Mouse (Mus musculus): Measurements from ENCODE around the gene Kcnip4. TPM values are rescaled to one million over a fixed set of nuclear protein-coding genes. Genes with fewer than 3 reads are reported as not detected.
A peak's percentile ranks its signal among the peaks of the same experiment; 100 is the strongest.

The Kcnip4 gene
- total and polyA plus RNA-seq, 2 experiments from 2014 or later, result 14.3 to 18.6 TPM

- no peak for TF ChIP-seq CTCF (IDR thresholded peaks at IDR 0.05; ENCODE audit: low read depth)
- DNase-seq, result peak; percentile 37
- no peak overlapping the region for H3K27ac ChIP-seq (ENCODE audit: low read depth, low read length)
- no peaks in the 10 kb centered on the region for H3K36me3 ChIP-seq (ENCODE audit: insufficient read depth)
- 38% methylated on average over 2 of the region's 2 CpGs for WGBS
- no peak overlapping the region for H3K4me2 ChIP-seq (ENCODE audit: low read depth)
- no peak overlapping the region for H3K9ac ChIP-seq
- no peaks in the 10 kb centered on the region for H3K27me3 ChIP-seq (ENCODE audit: insufficient read depth, low read length)
- no peaks in the 10 kb centered on the region for H3K4me1 ChIP-seq (ENCODE audit: insufficient read depth)
- no peak overlapping the region for H3K4me3 ChIP-seq (ENCODE audit: low read depth, low read length)
- peak; percentile 59; the same call in 1 of the 2 replicates for ATAC-seq
- no peaks in the 10 kb centered on the region for H3K9me3 ChIP-seq (ENCODE audit: low read length)
These were observed 187.5 kb downstream of the Kcnip4 start for GRCm38 (mm10) chr5:49337164-49337563.

- no peaks in the 10 kb centered on the region for H3K36me3 ChIP-seq (ENCODE audit: insufficient read depth)
- no peak for ATAC-seq
- no peaks in the 10 kb centered on the region for H3K27me3 ChIP-seq (ENCODE audit: insufficient read depth, low read length)
- 84% methylated on average over 2 of the region's 2 CpGs for WGBS
- H3K27ac ChIP-seq (ENCODE audit: low read depth, low read length), result no peak overlapping the region
- DNase-seq, result no peak
- H3K4me1 ChIP-seq (ENCODE audit: insufficient read depth), result no peaks in the 10 kb centered on the region
- H3K9ac ChIP-seq, result no peak overlapping the region
- no peak overlapping the region for H3K4me3 ChIP-seq (ENCODE audit: low read depth, low read length)
- TF ChIP-seq CTCF (IDR thresholded peaks at IDR 0.05; ENCODE audit: low read depth), result no peak
- H3K4me2 ChIP-seq (ENCODE audit: low read depth), result no peak overlapping the region
- no peaks in the 10 kb centered on the region for H3K9me3 ChIP-seq (ENCODE audit: low read length)
These were observed 191.6 kb downstream of the Kcnip4 start for GRCm38 (mm10) chr5:49333063-49333462.

- Histone ChIP-seq H3K27ac (ENCODE audit: low read depth, low read length) (no peak overlapping the region), H3K4me2 (ENCODE audit: low read depth) (no peak overlapping the region), H3K4me3 (ENCODE audit: low read depth, low read length) (no peak overlapping the region), H3K4me1 (ENCODE audit: insufficient read depth) (no peaks in the 10 kb centered on the region), H3K9me3 (ENCODE audit: low read length) (no peaks in the 10 kb centered on the region), H3K36me3 (ENCODE audit: insufficient read depth) (no peaks in the 10 kb centered on the region), H3K9ac (no peak overlapping the region), H3K27me3 (ENCODE audit: insufficient read depth, low read length) (no peaks in the 10 kb centered on the region)
- no peak for TF ChIP-seq CTCF (IDR thresholded peaks at IDR 0.05; ENCODE audit: low read depth)
- WGBS, result 94% methylated on average over 1 of the region's 1 CpGs
- ATAC-seq (no peak), DNase-seq (no peak)
These were observed 195.7 kb downstream of the Kcnip4 start for GRCm38 (mm10) chr5:49329023-49329422.

- H3K9me3 ChIP-seq (ENCODE audit: low read length), result no peaks in the 10 kb centered on the region
- H3K9ac ChIP-seq, result no peak overlapping the region
- no peak for DNase-seq
- no peaks in the 10 kb centered on the region for H3K4me1 ChIP-seq (ENCODE audit: insufficient read depth)
- H3K4me2 ChIP-seq (ENCODE audit: low read depth), result no peak overlapping the region
- H3K27me3 ChIP-seq (ENCODE audit: insufficient read depth, low read length), result no peaks in the 10 kb centered on the region
- no peak for ATAC-seq
- H3K4me3 ChIP-seq (ENCODE audit: low read depth, low read length), result no peak overlapping the region
- no peak overlapping the region for H3K27ac ChIP-seq (ENCODE audit: low read depth, low read length)
- no peaks in the 10 kb centered on the region for H3K36me3 ChIP-seq (ENCODE audit: insufficient read depth)
- no peak for TF ChIP-seq CTCF (IDR thresholded peaks at IDR 0.05; ENCODE audit: low read depth)
These were observed 206.0 kb downstream of the Kcnip4 start for GRCm38 (mm10) chr5:49318661-49319060.

GRCm38 (mm10) chr5:49317869-49318268 is 206.8 kb downstream of the Kcnip4 start:
- Histone ChIP-seq H3K27me3 (ENCODE audit: insufficient read depth, low read length) (no peaks in the 10 kb centered on the region), H3K4me1 (ENCODE audit: insufficient read depth) (no peaks in the 10 kb centered on the region), H3K9ac (no peak overlapping the region), H3K36me3 (ENCODE audit: insufficient read depth) (no peaks in the 10 kb centered on the region), H3K4me3 (ENCODE audit: low read depth, low read length) (no peak overlapping the region), H3K4me2 (ENCODE audit: low read depth) (no peak overlapping the region), H3K9me3 (ENCODE audit: low read length) (no peaks in the 10 kb centered on the region), H3K27ac (ENCODE audit: low read depth, low read length) (no peak overlapping the region)
- 79% methylated on average over 2 of the region's 2 CpGs for WGBS
- DNase-seq (no peak), ATAC-seq (no peak)
- TF ChIP-seq CTCF (IDR thresholded peaks at IDR 0.05; ENCODE audit: low read depth), result no peak

GRCm38 (mm10) chr5:49306796-49307195 is 217.9 kb downstream of the Kcnip4 start:
- DNase-seq (no peak), ATAC-seq (peak; percentile 48; the same call in 1 of the 2 replicates)
- no peaks in the 10 kb centered on the region for H3K9me3 ChIP-seq (ENCODE audit: low read length)
- H3K9ac ChIP-seq, result no peak overlapping the region
- H3K4me1 ChIP-seq (ENCODE audit: insufficient read depth), result no peaks in the 10 kb centered on the region
- H3K36me3 ChIP-seq (ENCODE audit: insufficient read depth), result no peaks in the 10 kb centered on the region
- no peak overlapping the region for H3K27ac ChIP-seq (ENCODE audit: low read depth, low read length)
- H3K27me3 ChIP-seq (ENCODE audit: insufficient read depth, low read length), result no peaks in the 10 kb centered on the region
- 20% methylated on average over 1 of the region's 1 CpGs for WGBS
- H3K4me3 ChIP-seq (ENCODE audit: low read depth, low read length), result no peak overlapping the region
- H3K4me2 ChIP-seq (ENCODE audit: low read depth), result no peak overlapping the region
- no peak for TF ChIP-seq CTCF (IDR thresholded peaks at IDR 0.05; ENCODE audit: low read depth)

GRCm38 (mm10) chr5:49305321-49305720 is 219.4 kb downstream of the Kcnip4 start:
- H3K27ac ChIP-seq (ENCODE audit: low read depth, low read length), result no peak overlapping the region
- DNase-seq (no peak), ATAC-seq (no peak)
- no peak overlapping the region for H3K4me3 ChIP-seq (ENCODE audit: low read depth, low read length)
- no peaks in the 10 kb centered on the region for H3K27me3 ChIP-seq (ENCODE audit: insufficient read depth, low read length)
- TF ChIP-seq CTCF (IDR thresholded peaks at IDR 0.05; ENCODE audit: low read depth), result no peak
- H3K4me2 ChIP-seq (ENCODE audit: low read depth), result no peak overlapping the region
- no peaks in the 10 kb centered on the region for H3K4me1 ChIP-seq (ENCODE audit: insufficient read depth)
- WGBS, result 42% methylated on average over 2 of the region's 2 CpGs
- no peaks in the 10 kb centered on the region for H3K36me3 ChIP-seq (ENCODE audit: insufficient read depth)
- no peak overlapping the region for H3K9ac ChIP-seq
- H3K9me3 ChIP-seq (ENCODE audit: low read length), result no peaks in the 10 kb centered on the region

- 58% methylated on average over 4 of the region's 4 CpGs for WGBS
- ATAC-seq, result no peak
- no peak for TF ChIP-seq CTCF (IDR thresholded peaks at IDR 0.05; ENCODE audit: low read depth)
These were observed 226.1 kb downstream of the Kcnip4 start for GRCm38 (mm10) chr5:49298654-49299053.

More at GRCm38 (mm10) chr5:49298654-49299053, 226.1 kb downstream of the Kcnip4 start:
- Histone ChIP-seq H3K4me3 (ENCODE audit: low read depth, low read length) (no peak overlapping the region), H3K9me3 (ENCODE audit: low read length) (no peaks in the 10 kb centered on the region), H3K27ac (ENCODE audit: low read depth, low read length) (no peak overlapping the region), H3K4me2 (ENCODE audit: low read depth) (no peak overlapping the region), H3K27me3 (ENCODE audit: insufficient read depth, low read length) (no peaks in the 10 kb centered on the region), H3K9ac (no peak overlapping the region), H3K36me3 (ENCODE audit: insufficient read depth) (no peaks in the 10 kb centered on the region), H3K4me1 (ENCODE audit: insufficient read depth) (no peaks in the 10 kb centered on the region)
- no peak for DNase-seq
